Mouse (Mus musculus) cerebellum, adult 11 months (tissue): ENCODE results near the gene Paqr7.

Source experiments
- DNase-seq: peaks from one replicate; pipeline ENCODE4 v3.0.0; 2022

The Paqr7 gene

DNA sequence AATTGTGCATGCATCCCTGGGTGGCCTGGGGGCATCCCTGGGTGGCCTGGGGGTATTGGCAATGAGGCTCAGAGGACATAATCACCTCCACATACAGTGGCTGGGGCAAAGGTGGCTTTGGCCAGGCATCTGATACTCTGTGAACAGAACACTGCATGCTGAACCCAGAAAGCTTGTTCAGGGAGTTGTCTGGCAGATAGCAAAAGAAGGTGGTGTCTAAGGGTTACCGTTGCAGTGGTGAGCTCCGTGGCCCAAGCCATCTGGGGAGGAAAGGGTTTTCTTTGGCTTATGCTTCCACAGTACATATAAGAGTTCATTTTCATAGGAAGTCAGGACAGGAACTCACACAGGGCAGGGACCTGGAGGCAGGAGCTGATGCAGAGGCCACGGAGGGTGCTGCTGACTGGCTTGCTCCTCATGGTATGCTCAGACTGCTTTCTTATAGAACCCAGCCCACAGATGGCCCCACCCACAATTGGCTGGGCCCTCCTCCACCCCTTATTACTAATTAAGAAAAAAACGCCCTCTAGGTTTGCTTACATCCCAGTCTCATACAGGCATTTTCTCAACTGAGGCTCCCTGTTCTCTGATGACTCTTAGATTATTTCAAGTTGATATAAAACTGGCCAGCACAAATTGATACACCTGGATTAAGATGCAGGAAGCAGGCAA lies 7.3 kb downstream of the Paqr7 start:
- no peak for DNase-seq

- DNase-seq = no peak
Observed at GRCm38 (mm10) chr4:134505303-134505789, 8.8 kb downstream of the Paqr7 start.

DNA sequence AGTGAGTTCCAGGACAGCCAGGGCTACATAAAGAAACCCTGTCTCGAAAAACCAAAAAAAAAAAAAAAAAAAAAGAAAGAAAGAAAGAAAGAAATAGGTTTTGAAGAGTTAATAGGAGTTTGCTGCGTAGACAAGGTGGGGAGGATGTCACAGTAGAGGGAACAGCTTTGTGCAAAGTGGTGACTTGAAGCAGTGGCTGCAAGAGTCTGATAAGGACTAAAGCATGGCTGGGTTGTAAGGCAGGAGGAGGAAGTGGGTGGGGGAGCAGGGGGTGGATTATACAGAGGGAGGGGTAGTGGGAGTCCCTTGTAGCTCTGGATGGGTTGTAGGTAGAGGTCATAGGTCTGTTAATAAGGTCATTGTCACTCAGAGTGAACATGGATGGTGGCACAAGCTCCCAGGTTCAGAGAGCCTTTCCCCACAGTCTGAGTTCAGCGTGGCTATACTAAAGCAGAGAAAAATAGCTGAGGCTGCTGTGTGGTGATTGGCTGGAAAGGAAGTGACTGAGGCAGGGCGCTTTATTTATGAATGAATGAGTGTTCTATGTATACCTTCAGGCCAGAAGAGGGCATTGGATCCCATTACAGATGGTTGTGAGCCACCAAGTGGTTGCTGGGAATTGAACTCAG lies 9.6 kb downstream of the Paqr7 start:
- no peak for DNase-seq

DNA sequence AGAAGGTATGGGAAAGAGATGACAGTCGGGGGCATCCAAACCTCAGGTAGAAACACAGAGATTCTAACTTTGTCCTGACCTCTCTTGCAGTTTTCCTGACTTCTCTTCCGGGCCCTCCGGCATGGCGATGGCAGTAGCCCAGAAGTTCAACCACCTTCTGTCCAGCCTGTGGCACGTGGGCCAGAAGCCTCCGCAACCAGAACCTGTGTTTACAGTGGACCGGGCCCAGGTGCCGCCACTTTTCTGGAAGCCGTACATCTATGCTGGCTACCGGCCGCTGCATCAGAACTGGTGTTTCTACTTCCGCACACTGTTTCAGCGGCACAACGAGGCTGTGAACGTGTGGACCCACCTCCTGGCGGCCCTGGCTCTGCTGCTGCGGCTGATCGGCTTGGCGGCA lies 10.2 kb downstream of the Paqr7 start:
- DNase-seq = no peak

GRCm38 (mm10) chr4:134510396-134510795 lies 13.9 kb downstream of the Paqr7 start:
- DNase-seq = no peak

DNA sequence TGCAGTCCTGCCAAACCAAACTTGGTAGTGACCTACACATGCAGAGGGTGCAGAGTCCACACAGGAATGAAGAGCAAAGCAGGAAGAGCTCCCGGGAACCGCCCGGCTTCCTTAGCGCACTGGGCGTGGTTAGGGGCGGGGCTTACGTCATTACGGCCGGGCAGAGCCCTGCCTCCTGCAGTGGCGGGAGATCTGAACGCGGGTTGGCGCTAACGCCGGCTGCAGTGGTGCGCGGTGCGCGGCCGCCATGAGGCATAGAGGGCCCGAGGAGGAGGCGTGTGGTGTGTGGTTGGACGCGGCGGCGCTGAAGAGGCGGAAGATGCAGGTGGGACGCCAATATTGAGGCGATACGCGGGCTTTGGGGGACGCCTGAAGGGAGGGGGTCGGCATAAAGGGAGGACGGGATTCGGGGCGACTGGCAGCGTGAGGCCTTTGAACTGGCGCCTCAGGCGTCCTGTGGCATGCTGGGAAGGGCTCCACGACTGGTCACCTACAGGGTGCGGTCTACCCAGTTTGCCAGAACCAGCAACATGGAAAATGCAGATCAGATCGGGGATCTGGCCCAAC lies 14.4 kb downstream of the Paqr7 start, which contains the start of gene Aunip:
Aunip (plus strand) TSS at position 155 of the 567 bp plus-strand sequence.
- DNase-seq = peak; percentile 81

DNA sequence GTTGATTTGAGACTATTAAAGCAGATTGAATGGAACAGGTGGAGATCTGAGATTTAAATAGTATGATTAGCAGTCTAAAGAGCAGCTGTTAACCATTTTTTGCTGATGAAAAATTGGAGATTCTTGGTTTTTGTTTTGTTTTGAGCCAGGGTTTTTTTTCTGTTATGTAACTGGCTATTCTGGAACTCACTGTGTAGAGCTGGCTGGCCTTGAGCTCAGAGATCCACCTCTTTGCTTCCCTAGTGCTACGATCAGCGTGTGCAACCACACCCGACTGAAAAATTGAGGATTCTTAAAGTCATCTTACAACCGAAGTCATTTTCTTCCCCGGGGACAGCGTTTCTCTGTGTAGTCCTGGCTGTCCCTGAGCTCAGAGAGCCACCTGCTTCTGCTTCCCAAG lies 15.2 kb downstream of the Paqr7 start:
- no peak for DNase-seq

DNA sequence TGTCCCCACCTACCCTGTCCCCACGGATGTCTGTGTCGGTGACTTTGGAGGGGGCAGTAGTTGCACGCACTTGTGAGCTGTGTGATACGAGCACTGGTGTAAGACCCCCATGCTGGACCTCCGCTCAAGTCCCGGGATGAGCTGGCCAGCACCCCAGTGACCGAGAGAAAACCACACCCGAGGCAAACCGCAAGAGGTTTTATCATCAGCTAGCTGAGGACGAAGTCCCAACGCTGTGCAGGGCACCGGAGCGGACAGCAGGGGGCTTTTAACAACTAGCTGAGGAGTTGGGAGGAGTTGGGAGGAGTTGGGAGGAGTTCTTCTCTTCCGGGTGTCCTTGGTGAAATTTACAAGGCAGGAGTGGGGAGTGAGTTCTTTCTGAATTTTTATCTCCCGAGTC lies 16.3 kb downstream of the Paqr7 start:
- DNase-seq = no peak

- DNase-seq = no peak
Observed at GRCm38 (mm10) chr4:134514309-134514930, 17.9 kb downstream of the Paqr7 start.

DNA sequence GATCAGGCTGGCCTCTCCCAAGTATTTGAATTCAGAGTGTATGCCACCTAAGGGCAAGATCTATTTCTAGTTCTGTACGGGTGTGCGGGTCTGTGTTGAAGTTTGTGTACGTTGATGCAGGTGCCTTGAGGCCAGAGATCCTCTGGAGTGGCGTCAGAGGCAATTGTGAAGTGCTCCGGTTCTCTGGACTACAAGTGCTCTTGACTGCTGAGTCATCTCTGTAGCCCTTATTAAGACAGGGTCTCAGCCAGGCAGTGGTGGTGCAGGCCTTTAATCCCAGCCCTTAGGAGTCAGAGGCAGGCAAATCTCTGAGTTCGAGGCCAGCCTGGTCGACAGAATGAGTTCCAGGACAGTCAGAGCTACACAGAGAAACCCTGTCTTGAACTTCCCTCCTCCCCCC lies 19.1 kb downstream of the Paqr7 start:
- no peak for DNase-seq

GRCm38 (mm10) chr4:134516981-134517380 lies 20.5 kb downstream of the Paqr7 start:
- no peak for DNase-seq

GRCm38 (mm10) chr4:134517719-134518118 lies 21.2 kb downstream of the Paqr7 start:
- DNase-seq = no peak

GRCm38 (mm10) chr4:134518541-134518940 lies 22.0 kb downstream of the Paqr7 start:
- no peak for DNase-seq

GRCm38 (mm10) chr4:134519281-134519680 lies 22.8 kb downstream of the Paqr7 start:
- DNase-seq = no peak

DNA sequence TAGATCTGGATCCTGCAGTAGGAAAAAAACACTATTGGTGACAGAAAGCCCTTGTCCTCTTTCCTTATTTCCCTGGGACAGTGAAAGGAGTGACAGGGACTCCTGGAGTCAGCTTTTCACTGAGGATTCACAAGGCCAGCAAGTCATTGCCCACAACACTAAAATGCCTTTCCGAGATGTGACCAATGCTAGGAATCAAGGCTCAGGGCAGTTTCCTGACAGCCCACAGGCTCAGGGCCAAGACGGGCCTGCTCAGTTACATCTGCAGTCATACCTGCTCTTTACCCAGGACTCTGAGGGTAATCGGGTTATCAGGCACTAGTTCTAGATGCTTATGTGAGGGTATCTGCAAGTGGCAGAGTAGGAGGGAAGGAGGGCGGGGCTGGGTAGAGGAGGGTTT lies 26.9 kb downstream of the Paqr7 start:
- DNase-seq = no peak

DNA sequence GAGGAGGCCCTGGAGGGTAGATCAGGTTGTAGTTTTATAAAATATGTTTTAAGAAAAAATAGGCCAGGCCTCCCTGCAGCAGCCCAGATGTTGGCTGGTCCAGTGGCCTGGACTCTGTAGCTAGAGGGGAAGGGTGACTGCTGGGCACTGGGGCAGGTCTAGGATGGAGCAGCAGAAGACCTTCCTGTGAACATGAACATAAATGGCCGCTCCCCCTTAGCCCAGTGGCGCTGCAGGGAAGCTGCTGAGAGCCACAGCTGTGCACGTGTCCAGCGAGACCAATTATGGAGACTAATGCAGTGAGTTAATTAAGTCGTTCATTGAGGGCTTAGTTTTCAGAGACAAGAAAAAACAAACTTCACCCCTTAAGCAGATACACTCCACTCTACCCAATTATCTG lies 29.3 kb downstream of the Paqr7 start:
- no peak for DNase-seq

DNA sequence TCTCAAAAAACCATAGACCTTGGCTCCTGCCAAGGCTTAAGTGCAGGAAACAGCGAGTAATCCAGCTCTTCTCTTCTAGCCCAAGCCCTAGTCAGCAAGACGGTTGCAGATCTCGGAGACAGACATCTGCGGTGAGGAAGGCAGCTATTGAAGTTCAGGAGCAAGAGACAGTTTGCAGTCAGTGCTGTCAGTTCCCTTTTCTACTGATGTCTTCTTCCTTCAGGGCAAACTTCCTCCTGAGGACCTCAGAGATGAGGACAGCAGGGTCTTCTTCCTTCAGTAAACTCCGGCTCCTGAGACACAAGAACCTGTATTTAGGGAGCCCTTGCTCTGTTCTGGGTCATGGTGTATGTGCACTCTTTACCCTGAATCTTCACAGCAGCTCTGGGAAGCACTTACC lies 29.7 kb downstream of the Paqr7 start:
- DNase-seq = no peak

GRCm38 (mm10) chr4:134532928-134533327 lies 36.4 kb downstream of the Paqr7 start:
- no peak for DNase-seq

GRCm38 (mm10) chr4:134533421-134533820 lies 36.9 kb downstream of the Paqr7 start:
- DNase-seq = no peak

GRCm38 (mm10) chr4:134534124-134534886 lies 37.8 kb downstream of the Paqr7 start:
- DNase-seq = peak; percentile 52

DNA sequence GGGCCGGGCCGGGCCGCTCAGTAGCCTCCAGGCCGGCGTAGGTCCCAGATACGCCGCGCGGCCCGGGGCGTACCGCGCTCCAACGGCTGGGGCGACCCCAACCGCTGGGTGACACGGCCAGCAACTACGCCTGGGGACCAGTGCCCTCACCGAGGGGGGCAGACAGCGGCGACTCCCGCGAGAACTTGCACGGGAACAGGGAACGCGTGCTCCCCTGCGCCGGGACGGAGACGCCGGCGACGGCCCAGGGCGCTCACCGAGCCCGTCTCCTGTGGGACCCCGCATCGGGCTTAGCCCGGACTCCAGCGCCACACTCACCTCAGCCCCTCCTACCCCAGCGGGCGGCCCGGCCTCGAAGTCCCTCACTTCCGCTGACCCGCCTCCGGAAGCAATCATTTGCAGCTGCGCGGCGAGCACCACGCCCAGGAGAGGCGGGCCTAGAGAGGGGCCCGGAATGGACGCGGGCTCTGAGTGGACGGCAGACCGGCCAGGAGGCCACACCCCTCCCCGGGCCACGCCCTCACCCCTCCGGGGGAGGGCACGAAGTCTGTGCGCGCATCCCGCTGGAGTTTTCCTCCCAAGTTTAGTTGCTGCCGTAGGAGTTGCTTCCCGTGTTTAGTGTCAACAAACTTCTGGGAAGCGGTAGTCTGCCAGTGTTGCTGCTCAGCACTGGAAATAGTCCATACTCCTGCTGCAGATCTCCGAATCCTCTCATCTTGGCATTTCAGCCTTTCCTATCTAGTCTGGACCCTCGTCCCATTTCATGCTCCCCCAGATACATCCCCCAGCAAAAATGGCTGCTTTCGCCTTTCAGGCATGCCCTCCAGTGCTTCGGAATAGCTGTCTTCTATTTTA lies 38.7 kb downstream of the Paqr7 start, which contains the start of gene Mtfr1l:
Mtfr1l (minus strand) TSS at position 456 of the 855 bp plus-strand sequence.
- peak; percentile 96 for DNase-seq

DNA sequence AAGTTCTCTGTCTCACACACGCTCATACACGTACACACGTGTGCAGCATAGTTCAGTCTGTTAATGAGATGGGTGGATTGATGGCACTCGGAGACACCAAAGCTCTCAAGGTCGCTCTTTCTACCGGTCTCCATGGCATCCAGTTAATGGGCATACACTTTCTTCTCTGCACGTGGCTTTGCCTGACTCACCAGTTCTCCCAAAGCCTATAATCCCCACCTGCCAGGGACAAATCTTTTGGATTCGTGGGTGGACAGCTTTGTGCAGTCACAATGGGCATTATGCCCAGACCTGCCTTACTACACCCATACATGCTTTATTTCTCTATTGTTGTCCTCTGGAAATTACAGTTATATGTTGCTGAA lies 39.3 kb downstream of the Paqr7 start:
- DNase-seq = no peak
